Mouse (Mus musculus): ENCODE results near the gene Gm20388. TPM values are rescaled to one million over a fixed set of nuclear protein-coding genes. Genes with fewer than 3 reads are reported as not detected.

The Gm20388 gene
- polyA plus RNA-seq, 1 experiment from 2014 or later = 7.4 TPM

DNA sequence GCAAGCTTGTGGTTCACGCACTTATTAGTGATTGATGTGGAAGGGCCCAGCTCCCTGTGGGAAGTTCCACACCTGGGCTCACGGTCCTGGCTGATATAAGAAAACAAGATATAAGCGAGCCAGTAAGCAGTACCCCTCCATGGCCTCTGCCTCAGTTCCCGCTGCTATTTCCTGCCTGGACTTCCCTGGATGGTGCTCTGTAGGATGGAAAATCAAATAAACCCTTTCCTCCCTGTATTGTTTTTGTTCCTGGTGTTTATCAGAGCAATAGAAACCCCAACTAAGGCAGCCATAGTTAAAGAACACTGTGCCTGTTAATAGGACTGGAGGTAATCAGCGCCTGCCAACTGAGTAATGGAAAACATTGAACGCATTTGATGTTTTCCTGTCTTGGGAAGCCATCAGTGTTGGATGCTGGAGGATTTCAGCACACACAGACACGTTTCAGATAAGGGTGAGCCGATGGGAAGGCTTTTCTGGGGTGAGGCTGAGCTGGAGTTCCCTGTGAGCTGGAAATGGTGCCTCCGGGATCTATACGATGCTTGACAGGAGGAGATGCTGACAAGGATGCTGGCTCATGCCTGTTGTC is 3748.9 kb downstream of the Gm20388 start:
- WGBS = 81% methylated on average over 10 of the region's 10 CpGs
- no peak overlapping the region for H3K9ac ChIP-seq
- ATAC-seq (replicated peaks; ENCODE audit: low FRiP score) = no peak

DNA sequence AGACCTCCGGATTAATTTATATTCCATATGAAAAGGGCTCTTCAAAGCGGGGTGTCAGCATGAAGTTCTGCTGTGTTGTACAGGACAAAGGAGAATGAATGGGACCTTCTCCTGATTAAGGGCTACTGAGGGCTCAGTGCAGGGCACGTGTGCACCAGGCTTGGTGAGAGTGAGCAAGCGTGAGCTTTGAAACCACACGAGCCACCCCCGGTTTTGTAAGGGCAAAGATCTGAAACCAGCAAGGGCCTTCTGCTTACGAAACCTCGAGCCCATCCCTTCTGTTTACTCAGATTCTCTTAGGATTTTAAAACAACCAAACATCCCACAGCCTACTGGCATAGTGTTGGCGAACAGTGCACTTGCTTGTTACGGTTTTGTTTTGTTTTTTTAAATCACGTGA is 3750.9 kb downstream of the Gm20388 start:
- H3K4me1 ChIP-seq = no peaks in the 10 kb centered on the region
- H3K9ac ChIP-seq = no peak overlapping the region
- no peaks in the 10 kb centered on the region for H3K9me3 ChIP-seq (replicated peaks)
- no peak overlapping the region for H3K4me2 ChIP-seq
- no peak for ATAC-seq (replicated peaks; ENCODE audit: low FRiP score)
- peaks cover 54% of the 10 kb centered on the region for H3K36me3 ChIP-seq
- no peak overlapping the region for H3K27ac ChIP-seq
- no peaks in the 10 kb centered on the region for H3K27me3 ChIP-seq
- 89% methylated on average over 11 of the region's 11 CpGs for WGBS
- H3K4me3 ChIP-seq (replicated peaks) = no peak overlapping the region

More for the DNA sequence above, 3748.9 kb downstream of the Gm20388 start:
- H3K27me3 ChIP-seq = no peaks in the 10 kb centered on the region
- peaks cover 58% of the 10 kb centered on the region for H3K36me3 ChIP-seq
- no peak overlapping the region for H3K27ac ChIP-seq
- H3K4me3 ChIP-seq (replicated peaks) = no peak overlapping the region
- no peak overlapping the region for H3K4me2 ChIP-seq
- H3K4me1 ChIP-seq = peaks cover 18% of the 10 kb centered on the region
- H3K9me3 ChIP-seq (replicated peaks) = no peaks in the 10 kb centered on the region

GRCm38 (mm10) chr8:123665580-123665979 is 3754.9 kb downstream of the Gm20388 start:
- Histone ChIP-seq H3K9ac (no peak overlapping the region), H3K9me3 (replicated peaks) (no peaks in the 10 kb centered on the region), H3K4me1 (peaks cover 9% of the 10 kb centered on the region), H3K4me3 (replicated peaks) (no peak overlapping the region), H3K4me2 (no peak overlapping the region), H3K36me3 (peaks cover 30% of the 10 kb centered on the region), H3K27ac (no peak overlapping the region), H3K27me3 (no peaks in the 10 kb centered on the region)
- WGBS = 42% methylated on average over 6 of the region's 6 CpGs
- no peak for ATAC-seq (replicated peaks; ENCODE audit: low FRiP score)

GRCm38 (mm10) chr8:123666832-123667231 is 3756.2 kb downstream of the Gm20388 start:
- no peak overlapping the region for H3K4me3 ChIP-seq (replicated peaks)
- no peaks in the 10 kb centered on the region for H3K9me3 ChIP-seq (replicated peaks)
- 0 out of 2 replicates have a peak, but pooled peaks have one; percentile 49 for ATAC-seq (replicated peaks; ENCODE audit: low FRiP score)
- WGBS = 91% methylated on average over 1 of the region's 1 CpGs
- no peak overlapping the region for H3K27ac ChIP-seq
- no peak overlapping the region for H3K9ac ChIP-seq
- H3K4me2 ChIP-seq = no peak overlapping the region
- peaks cover 9% of the 10 kb centered on the region for H3K4me1 ChIP-seq
- no peaks in the 10 kb centered on the region for H3K27me3 ChIP-seq
- peaks cover 18% of the 10 kb centered on the region for H3K36me3 ChIP-seq

- Histone ChIP-seq H3K27ac (no peak overlapping the region), H3K4me3 (replicated peaks) (no peak overlapping the region), H3K27me3 (no peaks in the 10 kb centered on the region), H3K9ac (no peak overlapping the region), H3K36me3 (no peaks in the 10 kb centered on the region; the same call in 1 of the 2 replicates), H3K9me3 (replicated peaks) (no peaks in the 10 kb centered on the region), H3K4me2 (no peak overlapping the region), H3K4me1 (peaks cover 9% of the 10 kb centered on the region)
- 52% methylated on average over 4 of the region's 4 CpGs for WGBS
- no peak for ATAC-seq (replicated peaks; ENCODE audit: low FRiP score)
These were observed 3758.0 kb downstream of the Gm20388 start for GRCm38 (mm10) chr8:123668681-123669080.

DNA sequence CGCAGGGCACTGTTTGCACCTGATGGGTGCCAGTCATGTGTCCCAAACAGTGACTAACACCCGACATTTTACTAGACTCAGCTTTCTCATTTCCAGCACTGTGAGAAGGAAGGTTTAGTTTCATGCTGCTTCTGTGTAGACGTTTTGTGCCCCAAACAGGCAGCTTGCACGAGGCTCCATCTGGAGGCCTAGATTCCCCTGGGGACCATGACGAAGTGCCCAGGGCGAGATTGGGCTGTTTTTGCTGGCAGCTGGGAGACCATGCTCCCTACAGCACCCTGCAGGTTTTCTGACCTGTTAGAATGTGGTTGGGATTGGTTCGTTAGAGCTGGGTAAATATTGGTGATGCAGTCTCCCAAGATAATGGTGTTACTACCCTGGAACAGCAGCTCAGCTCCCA is 3760.1 kb downstream of the Gm20388 start:
- H3K36me3 ChIP-seq = no peaks in the 10 kb centered on the region
- H3K4me2 ChIP-seq = no peak overlapping the region
- H3K4me1 ChIP-seq = peaks cover 9% of the 10 kb centered on the region
- no peaks in the 10 kb centered on the region for H3K27me3 ChIP-seq
- H3K4me3 ChIP-seq (replicated peaks) = no peak overlapping the region
- no peak for ATAC-seq (replicated peaks; ENCODE audit: low FRiP score)
- H3K9me3 ChIP-seq (replicated peaks) = no peaks in the 10 kb centered on the region
- H3K27ac ChIP-seq = no peak overlapping the region
- no peak overlapping the region for H3K9ac ChIP-seq
- WGBS = 63% methylated on average over 7 of the region's 7 CpGs

DNA sequence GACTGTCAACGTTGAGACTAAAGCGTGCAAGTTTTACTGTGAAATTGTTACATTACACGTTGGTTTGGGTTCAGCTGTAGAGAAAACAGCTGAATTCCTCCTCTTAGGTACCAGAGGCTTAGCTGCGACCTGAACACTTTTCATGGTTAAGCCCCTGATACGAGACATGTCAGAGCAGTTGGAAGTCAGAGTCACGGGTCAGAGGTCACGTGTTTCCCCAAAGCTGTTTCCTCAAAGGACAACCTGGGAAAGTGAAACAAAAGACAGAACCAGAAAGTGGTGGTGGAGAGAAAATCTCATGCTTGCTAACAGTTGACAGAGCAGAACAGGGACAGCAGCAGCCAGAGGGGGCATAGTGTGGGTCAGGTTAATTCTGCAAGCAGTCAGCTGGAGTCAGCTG is 3760.8 kb downstream of the Gm20388 start:
- H3K4me3 ChIP-seq (replicated peaks) = no peak overlapping the region
- H3K36me3 ChIP-seq = no peaks in the 10 kb centered on the region
- H3K27ac ChIP-seq = no peak overlapping the region
- no peak overlapping the region for H3K4me2 ChIP-seq
- WGBS = 67% methylated on average over 7 of the region's 7 CpGs
- peaks cover 9% of the 10 kb centered on the region for H3K4me1 ChIP-seq
- no peak overlapping the region for H3K9ac ChIP-seq
- no peaks in the 10 kb centered on the region for H3K9me3 ChIP-seq (replicated peaks)
- ATAC-seq (replicated peaks; ENCODE audit: low FRiP score) = no peak
- no peaks in the 10 kb centered on the region for H3K27me3 ChIP-seq

DNA sequence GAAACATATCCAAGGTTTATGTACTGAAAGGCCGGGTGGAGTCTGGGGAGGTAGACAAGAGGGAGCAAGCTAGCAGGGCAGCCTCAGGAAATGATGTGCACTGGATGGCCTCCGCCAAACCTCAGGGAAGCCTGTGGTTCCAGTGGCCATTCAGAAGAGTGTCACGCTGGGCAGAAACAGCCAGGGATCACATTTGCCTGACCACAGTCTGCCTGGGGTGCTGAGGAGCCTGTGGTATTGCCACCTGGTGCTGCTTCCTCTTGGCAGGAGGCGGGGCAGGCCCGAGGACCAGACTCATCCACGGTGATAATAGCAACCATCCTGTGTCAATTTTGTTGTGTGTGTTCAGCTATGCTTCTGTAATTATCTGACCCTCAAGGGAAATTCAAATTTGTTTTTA is 3762.0 kb downstream of the Gm20388 start:
- Histone ChIP-seq H3K27ac (no peak overlapping the region), H3K9ac (no peak overlapping the region), H3K4me2 (no peak overlapping the region), H3K27me3 (no peaks in the 10 kb centered on the region), H3K36me3 (no peaks in the 10 kb centered on the region), H3K4me3 (replicated peaks) (no peak overlapping the region), H3K4me1 (peaks cover 9% of the 10 kb centered on the region), H3K9me3 (replicated peaks) (no peaks in the 10 kb centered on the region)
- no peak for ATAC-seq (replicated peaks; ENCODE audit: low FRiP score)
- 64% methylated on average over 6 of the region's 6 CpGs for WGBS

- no peak overlapping the region for H3K9ac ChIP-seq
These were observed 3765.0 kb downstream of the Gm20388 start for GRCm38 (mm10) chr8:123675611-123676010.

DNA sequence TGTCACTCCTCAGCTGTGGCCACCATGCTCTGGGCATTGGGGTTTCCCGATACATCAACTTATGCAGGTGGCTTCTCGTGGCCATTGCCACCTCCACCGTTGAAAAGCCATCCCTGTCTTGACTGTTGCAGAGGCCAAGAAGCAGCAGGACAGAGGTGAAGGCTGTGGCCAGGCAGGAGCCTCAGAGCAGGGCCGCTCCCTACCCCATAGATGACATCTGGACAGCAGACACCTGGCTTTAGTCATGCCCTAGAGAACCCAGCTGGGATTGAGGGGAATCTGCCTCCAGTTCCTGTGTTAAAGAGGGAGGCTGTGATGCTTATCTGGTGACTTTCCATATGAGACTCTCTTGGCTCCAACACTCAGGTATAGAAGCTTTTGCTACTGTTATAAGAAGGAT is 3767.7 kb downstream of the Gm20388 start:
- ATAC-seq (replicated peaks; ENCODE audit: low FRiP score) = 0 out of 2 replicates have a peak, but pooled peaks have one; percentile 55
- Histone ChIP-seq H3K4me2 (no peak overlapping the region), H3K4me1 (peaks cover 11% of the 10 kb centered on the region), H3K27ac (no peak overlapping the region), H3K9ac (no peak overlapping the region), H3K27me3 (no peaks in the 10 kb centered on the region), H3K9me3 (replicated peaks) (no peaks in the 10 kb centered on the region), H3K4me3 (replicated peaks) (no peak overlapping the region), H3K36me3 (no peaks in the 10 kb centered on the region)
- WGBS = 51% methylated on average over 4 of the region's 4 CpGs

More at GRCm38 (mm10) chr8:123675611-123676010, 3765.0 kb downstream of the Gm20388 start:
- no peak for ATAC-seq (replicated peaks; ENCODE audit: low FRiP score)
- no peaks in the 10 kb centered on the region for H3K9me3 ChIP-seq (replicated peaks)
- H3K36me3 ChIP-seq = no peaks in the 10 kb centered on the region
- peaks cover 6% of the 10 kb centered on the region; the same call in 1 of the 2 replicates for H3K4me1 ChIP-seq
- no peak overlapping the region for H3K27ac ChIP-seq
- no peak overlapping the region for H3K4me3 ChIP-seq (replicated peaks)
- H3K27me3 ChIP-seq = no peaks in the 10 kb centered on the region
- H3K4me2 ChIP-seq = no peak overlapping the region
- 61% methylated on average over 5 of the region's 5 CpGs for WGBS

- H3K36me3 ChIP-seq = no peaks in the 10 kb centered on the region
- H3K27ac ChIP-seq = no peak overlapping the region
- peak; percentile 49; the same call in 1 of the 2 replicates for ATAC-seq (replicated peaks; ENCODE audit: low FRiP score)
- H3K4me1 ChIP-seq = peaks cover 28% of the 10 kb centered on the region
- H3K4me3 ChIP-seq (replicated peaks) = 0 out of 2 replicates have a peak overlapping the region, but pooled peaks have one; percentile 1
- no peaks in the 10 kb centered on the region for H3K9me3 ChIP-seq (replicated peaks)
- peak overlapping the region; percentile 34; the same call in 1 of the 2 replicates for H3K4me2 ChIP-seq
- H3K27me3 ChIP-seq = no peaks in the 10 kb centered on the region
- H3K9ac ChIP-seq = no peak overlapping the region
- 27% methylated on average over 18 of the region's 18 CpGs for WGBS
These were observed 3771.6 kb downstream of the Gm20388 start for GRCm38 (mm10) chr8:123682073-123682761.

DNA sequence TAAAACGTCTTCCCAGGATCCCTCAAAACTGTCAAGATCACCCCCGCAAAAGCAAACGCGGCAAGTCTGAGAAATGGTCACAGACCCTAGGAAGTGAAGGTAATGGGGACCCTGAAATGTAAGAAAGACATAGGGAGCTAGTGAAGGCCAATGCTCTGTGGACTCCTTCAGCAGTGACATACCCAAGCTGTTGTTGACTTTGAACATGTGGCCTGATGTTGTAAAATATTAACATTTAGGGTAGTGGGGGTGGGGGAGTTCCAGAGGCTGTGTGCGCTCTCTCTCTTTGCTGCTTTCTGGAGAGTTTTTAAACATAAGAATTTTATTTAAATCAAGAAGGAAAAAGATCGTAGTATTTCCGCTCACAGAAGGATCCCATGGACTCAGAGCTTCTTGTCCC is 3772.7 kb downstream of the Gm20388 start:
- H3K4me3 ChIP-seq (replicated peaks) = no peak overlapping the region
- H3K36me3 ChIP-seq = no peaks in the 10 kb centered on the region
- H3K4me1 ChIP-seq = peaks cover 25% of the 10 kb centered on the region
- no peak; the same call in 1 of the 2 replicates for ATAC-seq (replicated peaks; ENCODE audit: low FRiP score)
- no peak overlapping the region for H3K9ac ChIP-seq
- H3K27me3 ChIP-seq = 0 out of 2 replicates have a peak, but pooled peaks cover 3% of the 10 kb centered on the region
- no peak overlapping the region for H3K27ac ChIP-seq
- 0 out of 2 replicates have a peak overlapping the region, but pooled peaks have one; percentile 13 for H3K4me2 ChIP-seq
- WGBS = 53% methylated on average over 7 of the region's 7 CpGs
- no peaks in the 10 kb centered on the region for H3K9me3 ChIP-seq (replicated peaks)
